Mouse (Mus musculus): Measurements from ENCODE around the gene Orai2.

DNA sequence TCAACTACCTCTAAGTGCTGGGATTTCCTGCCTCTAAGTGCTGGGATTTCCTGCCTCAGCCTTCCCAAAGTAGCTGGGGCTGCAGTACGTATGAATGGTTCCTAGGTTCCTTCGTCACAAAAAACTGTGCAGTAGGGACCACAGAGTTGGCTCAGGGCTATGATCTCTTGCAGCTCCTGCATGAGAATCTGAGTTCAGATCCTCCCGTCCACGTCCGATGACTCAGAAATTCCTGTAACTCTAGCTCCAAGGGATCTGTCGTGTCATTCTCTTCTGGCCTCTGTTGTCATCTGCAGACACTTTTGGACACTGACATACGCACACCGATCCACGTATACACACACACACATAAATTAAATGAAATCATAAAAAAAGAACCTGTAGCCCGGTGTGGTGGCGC, 42.2 kb upstream of the Orai2 start:
- no peak for TF ChIP-seq CTCF (IDR thresholded peaks at IDR 0.05; ENCODE audit: low read depth, low read length)
- TF ChIP-seq POLR2A (IDR thresholded peaks at IDR 0.05; ENCODE audit: extremely low read depth, insufficient read depth, low read length): no peak
